Mouse (Mus musculus) E14TG2a.4 (cell line): Measurements from ENCODE around the gene Dab1.

Experiments used
- H3K27me3 ChIP-seq: 2 replicates; pipeline ENCODE4 v1.6.1; 2014; ENCODE audit warnings: low read length, control low read depth; ENCODE audit not compliant: insufficient read depth
- H3K36me3 ChIP-seq: 2 replicates; pipeline ENCODE4 v1.6.1; 2014; ENCODE audit warnings: low read length, control low read depth; ENCODE audit not compliant: insufficient read depth
- H3K4me1 ChIP-seq: replicated peaks from 2 replicates; pipeline ENCODE4 v1.6.1; 2014; ENCODE audit warnings: low read depth, low read length, control low read depth
- H3K4me3 ChIP-seq: replicated peaks from 2 replicates; pipeline ENCODE4 v1.5.1; 2014; ENCODE audit warnings: mild to moderate bottlenecking, low read length
- H3K9me3 ChIP-seq: 2 replicates; pipeline ENCODE4 v1.6.1; 2014; ENCODE audit warnings: low read length, control low read depth
- CTCF ChIP-seq: conservative IDR thresholded peaks from 2 replicates; pipeline ENCODE4 v1.5.1; 2014; ENCODE audit warnings: low read length
- NANOG ChIP-seq: IDR thresholded peaks from 2 replicates; pipeline ENCODE4 v1.6.1; 2014; ENCODE audit warnings: borderline replicate concordance, low read length, mixed read lengths
- POU5F1 ChIP-seq: IDR thresholded peaks from 2 replicates; pipeline ENCODE4 v1.6.1; 2014; ENCODE audit warnings: low read length, borderline replicate concordance

Dab1 gene

DNA sequence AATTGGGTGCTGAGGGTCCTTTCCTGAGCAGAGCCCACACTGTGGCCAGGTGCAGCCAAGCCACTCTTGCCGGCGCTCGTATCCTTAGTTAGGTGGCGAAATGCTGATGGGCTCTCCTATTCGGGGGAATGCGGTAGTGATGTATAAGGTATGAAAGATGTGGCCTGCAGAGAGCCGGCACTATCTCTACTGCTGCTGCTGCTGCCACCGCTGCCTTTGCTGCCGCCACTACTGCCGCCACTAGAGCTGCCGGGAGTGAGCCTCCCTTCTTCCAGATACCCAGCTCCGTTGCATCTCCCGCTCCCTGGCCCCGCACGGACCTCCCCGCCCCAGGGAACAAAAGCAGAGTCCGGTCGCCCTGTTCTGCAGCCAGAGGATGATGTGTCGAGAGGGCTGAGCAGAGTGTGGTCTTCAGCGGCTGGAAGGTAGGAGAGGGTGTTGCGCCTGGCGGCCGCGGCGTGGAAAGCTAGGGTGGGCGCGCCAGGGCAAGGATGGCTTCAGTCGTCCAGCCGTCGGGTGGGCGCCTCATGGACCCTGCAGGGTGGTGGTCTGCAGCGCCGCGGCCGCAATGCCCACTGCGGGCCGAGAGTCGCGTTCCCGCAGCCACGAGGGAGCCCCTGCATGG lies at the start of gene Dab1:
Gene Dab1, plus strand, starts transcription at position 39 of the 625 bp plus-strand sequence.
- H3K4me3 ChIP-seq: peak within 1 kb of the TSS; percentile 80
- H3K36me3 ChIP-seq: no peaks in the 10 kb centered on the region
- H3K9me3 ChIP-seq: peaks cover 10% of the 10 kb centered on the region
- peaks cover 57% of the 10 kb centered on the region for H3K27me3 ChIP-seq
- H3K4me1 ChIP-seq: peaks cover 5% of the 10 kb centered on the region; the same call in 1 of the 2 replicates
- TF ChIP-seq NANOG (no peak), POU5F1 (no peak), CTCF (no peak)

DNA sequence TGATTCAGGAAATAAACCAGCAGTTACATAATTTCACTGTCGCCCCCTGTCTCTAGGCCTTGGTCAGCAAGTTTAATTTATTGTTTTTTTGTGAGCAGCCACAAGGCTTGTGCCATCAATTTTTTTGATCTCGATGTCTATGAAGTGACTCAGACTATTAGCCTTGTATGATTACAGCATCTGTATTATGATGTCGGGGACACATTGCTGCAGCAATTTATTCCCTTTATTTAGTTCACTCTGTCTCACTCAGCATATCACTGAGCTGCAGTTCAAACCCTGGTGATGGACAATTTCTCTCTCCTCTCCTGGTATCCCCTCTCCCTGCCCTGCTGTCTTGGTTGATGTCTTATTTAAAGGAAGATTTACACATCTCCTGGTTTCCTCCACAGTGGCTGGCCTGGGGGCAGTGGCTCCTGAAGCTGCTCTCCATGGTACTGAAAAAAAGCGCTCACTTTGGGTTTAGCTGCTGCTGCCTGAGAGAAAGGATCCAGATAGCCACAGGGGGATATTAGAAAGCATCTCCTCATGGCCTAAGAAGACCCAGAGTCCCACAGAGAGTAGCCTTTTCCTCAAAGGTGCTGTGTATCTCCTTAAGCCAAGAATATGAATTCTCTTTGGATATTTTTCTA lies 47.3 kb upstream of the Dab1 start:
- H3K27me3 ChIP-seq: no peaks in the 10 kb centered on the region; the same call in 1 of the 2 replicates
- H3K9me3 ChIP-seq: no peaks in the 10 kb centered on the region
- no peak overlapping the region for H3K4me3 ChIP-seq
- no peaks in the 10 kb centered on the region for H3K4me1 ChIP-seq
- no peaks in the 10 kb centered on the region for H3K36me3 ChIP-seq
- TF ChIP-seq CTCF (no peak), POU5F1 (no peak)

DNA sequence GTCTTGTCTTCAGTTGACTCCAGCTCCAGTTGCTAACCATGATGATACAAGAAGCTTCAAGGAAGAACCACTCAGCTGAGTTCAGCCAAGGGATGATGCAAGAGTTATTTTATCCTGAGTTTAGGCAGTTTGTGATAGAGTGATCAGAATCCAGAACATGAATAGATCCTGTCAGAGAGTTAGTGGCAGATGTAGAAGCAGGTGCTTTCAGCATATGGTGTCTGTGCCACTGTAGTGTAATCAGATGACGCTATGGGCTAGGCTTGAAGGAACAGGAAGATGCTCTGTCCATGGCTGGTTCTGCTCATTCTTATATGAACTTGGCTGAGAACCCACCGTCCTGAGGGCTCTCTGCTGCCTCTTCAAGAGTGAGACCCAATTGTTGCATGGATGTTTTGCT lies 43.6 kb upstream of the Dab1 start:
- TF ChIP-seq NANOG (no peak), CTCF (no peak), POU5F1 (no peak)
- Histone ChIP-seq H3K4me1 (peaks cover 4% of the 10 kb centered on the region; the same call in 1 of the 2 replicates), H3K36me3 (no peaks in the 10 kb centered on the region), H3K4me3 (no peak overlapping the region), H3K9me3 (no peaks in the 10 kb centered on the region), H3K27me3 (peaks cover 10% of the 10 kb centered on the region; the same call in 1 of the 2 replicates)

DNA sequence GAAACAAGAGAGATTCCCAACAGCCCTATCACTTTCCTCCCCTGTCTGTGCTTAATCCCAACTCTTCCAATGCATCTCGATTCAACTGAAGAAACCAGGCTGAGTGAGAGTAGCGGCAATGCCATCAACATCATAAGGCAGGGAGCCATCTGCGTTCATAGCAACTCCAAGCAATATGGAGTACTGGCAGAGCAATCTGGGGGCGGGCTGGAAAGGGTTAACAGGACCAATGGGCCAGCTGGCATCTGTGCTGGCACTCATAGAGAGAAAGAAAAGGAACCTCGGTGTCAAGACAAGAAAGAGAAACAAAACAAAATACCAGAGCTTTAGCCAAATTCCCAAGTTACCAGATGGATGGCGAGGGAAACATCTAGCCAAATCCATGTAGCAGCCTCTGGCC lies 42.9 kb upstream of the Dab1 start:
- TF ChIP-seq CTCF: no peak
- no peak for TF ChIP-seq POU5F1
- no peak for TF ChIP-seq NANOG
- Histone ChIP-seq H3K9me3 (no peaks in the 10 kb centered on the region), H3K36me3 (no peaks in the 10 kb centered on the region), H3K27me3 (peaks cover 10% of the 10 kb centered on the region; the same call in 1 of the 2 replicates), H3K4me3 (no peak overlapping the region), H3K4me1 (peaks cover 6% of the 10 kb centered on the region; the same call in 1 of the 2 replicates)

DNA sequence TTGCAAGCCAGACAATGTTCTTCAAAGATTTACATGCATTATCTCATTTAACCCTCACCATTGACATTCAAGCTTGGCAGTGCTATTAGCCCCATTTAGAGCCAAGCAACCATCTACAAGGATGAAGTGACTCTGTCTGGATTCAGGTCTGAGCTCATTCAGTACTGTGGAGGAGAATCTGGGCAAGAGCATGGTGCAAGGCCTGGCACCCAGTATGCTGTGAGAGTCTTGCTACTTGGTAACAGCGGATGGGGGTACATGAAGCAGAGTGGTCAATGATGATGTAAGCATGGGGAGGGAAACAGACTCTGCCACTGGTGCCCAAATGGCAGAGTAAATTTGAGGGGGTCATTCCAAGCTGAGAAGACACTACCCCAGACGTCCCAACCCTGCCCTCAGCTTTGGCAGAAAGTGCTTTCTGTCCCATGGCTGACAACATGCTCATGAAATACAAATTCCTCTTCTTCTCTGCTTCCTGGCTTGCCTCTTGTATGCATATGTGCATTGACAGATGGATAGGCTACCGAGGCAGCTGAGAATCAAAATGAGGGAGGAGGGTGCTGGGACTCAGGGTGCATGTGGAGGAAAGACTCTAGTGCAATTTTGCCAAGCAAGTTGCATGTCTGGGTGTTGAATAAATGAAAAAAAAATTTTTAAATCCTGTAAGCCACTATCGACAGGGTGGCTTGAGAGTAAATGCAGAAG lies 41.9 kb upstream of the Dab1 start:
- no peaks in the 10 kb centered on the region for H3K36me3 ChIP-seq
- peaks cover 10% of the 10 kb centered on the region; the same call in 1 of the 2 replicates for H3K27me3 ChIP-seq
- peaks cover 6% of the 10 kb centered on the region; the same call in 1 of the 2 replicates for H3K4me1 ChIP-seq
- TF ChIP-seq POU5F1 (no peak), NANOG (no peak)
- no peaks in the 10 kb centered on the region for H3K9me3 ChIP-seq
- no peak overlapping the region for H3K4me3 ChIP-seq

DNA sequence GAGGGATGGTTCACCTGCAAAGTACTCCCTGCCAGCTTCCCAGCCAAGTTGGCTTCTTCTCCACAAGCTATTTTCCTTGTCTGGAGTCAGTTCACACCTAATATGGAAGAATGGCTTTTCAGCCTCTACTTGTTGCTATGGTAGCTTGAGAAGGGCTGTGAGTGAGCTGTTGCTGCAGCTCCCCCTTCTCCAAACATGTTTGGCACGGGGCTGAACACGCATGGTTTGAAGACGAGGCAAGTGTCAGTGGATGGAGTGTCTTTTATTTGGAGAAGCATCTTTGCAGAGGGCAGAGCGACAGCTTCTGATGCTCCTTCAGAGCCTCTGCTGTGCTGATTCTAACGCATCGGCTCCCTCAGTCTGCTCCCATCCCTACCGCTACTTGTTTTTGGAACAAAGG lies 41.3 kb upstream of the Dab1 start:
- H3K9me3 ChIP-seq: no peaks in the 10 kb centered on the region
- TF ChIP-seq POU5F1 (no peak), NANOG (no peak), CTCF (no peak)
- peaks cover 10% of the 10 kb centered on the region; the same call in 1 of the 2 replicates for H3K27me3 ChIP-seq
- H3K4me1 ChIP-seq: peaks cover 6% of the 10 kb centered on the region; the same call in 1 of the 2 replicates
- H3K36me3 ChIP-seq: no peaks in the 10 kb centered on the region
- H3K4me3 ChIP-seq: no peak overlapping the region

DNA sequence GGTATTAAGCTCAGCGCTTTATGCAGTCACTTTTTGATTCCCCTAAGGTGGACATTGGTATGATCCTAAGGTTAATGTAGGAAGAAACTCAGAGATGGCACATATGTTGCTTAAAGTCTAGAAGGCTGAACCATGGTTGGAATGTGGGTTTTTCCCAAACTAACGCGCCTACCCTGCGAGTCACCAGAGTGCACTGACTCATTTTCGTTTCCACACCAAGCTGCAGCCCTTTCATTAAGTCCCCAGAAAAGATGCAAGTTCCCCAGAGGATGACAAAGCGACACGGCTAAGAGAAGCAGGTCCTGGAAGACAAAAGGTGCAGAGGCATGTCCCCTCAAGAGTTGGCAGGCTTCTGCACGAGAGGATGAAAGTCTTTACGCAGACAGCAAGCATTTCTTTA lies 39.1 kb upstream of the Dab1 start:
- Histone ChIP-seq H3K4me3 (no peak overlapping the region), H3K27me3 (peaks cover 10% of the 10 kb centered on the region; the same call in 1 of the 2 replicates), H3K4me1 (peaks cover 6% of the 10 kb centered on the region; the same call in 1 of the 2 replicates), H3K9me3 (no peaks in the 10 kb centered on the region), H3K36me3 (no peaks in the 10 kb centered on the region)
- no peak for TF ChIP-seq CTCF
- no peak for TF ChIP-seq POU5F1
- TF ChIP-seq NANOG: no peak

DNA sequence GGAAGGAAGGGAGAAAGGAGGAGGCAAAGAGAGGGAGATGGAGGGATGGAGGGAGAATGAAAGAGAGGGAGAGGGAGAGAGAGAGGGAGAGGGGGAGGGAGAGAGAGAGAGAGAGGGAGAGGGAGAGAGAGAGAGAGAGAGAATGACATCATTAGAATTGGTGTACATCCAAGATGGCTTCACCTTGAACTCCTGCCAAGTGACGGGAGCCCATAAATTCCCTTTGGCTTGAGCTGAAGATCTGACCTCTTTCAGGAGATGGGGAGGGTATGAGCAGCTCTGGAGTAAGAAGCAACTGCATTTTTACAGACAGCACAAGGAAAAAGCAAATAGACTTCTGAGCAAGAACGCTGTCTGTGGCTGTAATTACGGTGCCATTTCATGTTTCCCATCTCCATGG lies 4.1 kb upstream of the Dab1 start:
- Histone ChIP-seq H3K9me3 (peaks cover 19% of the 10 kb centered on the region), H3K36me3 (no peaks in the 10 kb centered on the region), H3K27me3 (peaks cover 31% of the 10 kb centered on the region), H3K4me3 (no peak overlapping the region), H3K4me1 (peaks cover under 1% of the 10 kb centered on the region; the same call in 1 of the 2 replicates)
- TF ChIP-seq POU5F1 (no peak), CTCF (no peak), NANOG (no peak)
